Mouse (Mus musculus): Measurements from ENCODE around the gene Klhl41.

- no peak for TF ChIP-seq CTCF (IDR thresholded peaks at IDR 0.05; ENCODE audit: low read depth, low read length)
- no peak for TF ChIP-seq POLR2A (IDR thresholded peaks at IDR 0.05; ENCODE audit: borderline replicate concordance, low read depth, low read length)
Measured at GRCm38 (mm10) chr2:69663827-69664476, 6.0 kb upstream of the Klhl41 start.
